Mouse (Mus musculus) ovary, postnatal 10 days (tissue): ENCODE measurements at regions not wholly inside any gene's neighbourhood (a gene's known extent, or its start where the extent isn't known, plus 50 kb on each side); places are given as distances from the start of the nearest gene placed in this dataset.

Experiments used
- DNase-seq: peaks from one replicate; pipeline ENCODE4 v3.0.0; 2022; ENCODE audit warnings: low spot score

DNA sequence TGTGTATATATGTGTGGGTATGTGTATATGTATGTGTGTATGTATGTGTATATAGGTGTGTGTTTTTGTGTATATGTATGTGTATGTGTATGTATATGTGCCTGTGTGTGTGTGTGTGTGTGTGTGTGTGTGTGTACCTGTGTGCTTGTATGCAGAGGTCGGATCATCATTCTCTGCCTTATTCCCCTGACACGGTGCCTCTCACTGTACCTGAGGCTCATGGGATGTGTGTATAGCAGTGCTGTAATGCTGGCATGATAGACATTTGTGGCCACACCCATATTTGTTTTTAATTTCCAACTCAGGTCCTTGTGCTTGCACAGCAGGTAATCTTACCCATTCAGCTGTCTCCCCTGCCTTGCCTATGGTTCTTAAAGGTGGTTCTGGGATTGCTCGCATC lies 402.1 kb upstream of the Tmpo start:
- no peak for DNase-seq

- DNase-seq, result no peak
Observed at GRCm38 (mm10) chr10:91580959-91581358, 399.8 kb upstream of the Tmpo start.

- no peak for DNase-seq
Observed at GRCm38 (mm10) chr10:91575323-91576064, 394.4 kb upstream of the Tmpo start.

DNA sequence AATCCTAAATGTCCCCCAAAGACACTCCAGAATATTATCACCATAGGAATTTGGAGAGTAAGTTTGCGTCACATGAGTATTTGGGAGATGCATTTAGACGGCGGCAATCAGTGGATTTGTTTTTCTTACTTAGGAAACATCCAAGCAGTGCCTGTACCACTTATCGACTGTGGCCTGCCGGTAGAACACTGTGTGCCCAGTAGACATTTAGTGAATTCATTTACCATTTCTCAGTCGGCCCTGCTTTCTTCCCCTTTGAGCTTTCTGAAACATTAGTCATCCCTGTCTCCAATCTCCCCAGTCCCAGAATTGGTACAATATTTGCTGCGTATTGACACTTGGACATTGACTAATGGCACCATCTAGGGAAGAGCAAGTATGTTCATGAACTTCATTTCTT lies 391.7 kb upstream of the Tmpo start:
- no peak for DNase-seq

DNA sequence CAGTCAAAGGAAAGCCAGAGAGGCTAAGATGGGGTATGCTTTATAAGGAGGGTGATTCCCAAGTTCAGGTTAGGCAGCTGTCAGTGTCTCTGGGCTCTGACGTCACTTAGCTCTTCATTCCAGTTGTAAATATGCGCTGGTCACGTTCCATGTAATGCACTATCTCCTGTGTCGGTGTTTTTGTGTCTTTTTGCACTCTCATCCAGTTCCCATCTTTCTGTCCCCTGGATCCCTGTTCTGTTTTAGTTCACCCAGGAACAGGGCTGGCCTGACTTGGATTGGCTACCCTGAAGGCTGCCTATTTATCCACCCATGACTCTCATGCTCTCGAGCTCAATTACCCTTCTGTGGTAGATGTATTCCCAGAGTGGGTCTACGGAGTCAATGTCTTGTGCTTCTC lies 387.9 kb upstream of the Tmpo start:
- no peak for DNase-seq

DNA sequence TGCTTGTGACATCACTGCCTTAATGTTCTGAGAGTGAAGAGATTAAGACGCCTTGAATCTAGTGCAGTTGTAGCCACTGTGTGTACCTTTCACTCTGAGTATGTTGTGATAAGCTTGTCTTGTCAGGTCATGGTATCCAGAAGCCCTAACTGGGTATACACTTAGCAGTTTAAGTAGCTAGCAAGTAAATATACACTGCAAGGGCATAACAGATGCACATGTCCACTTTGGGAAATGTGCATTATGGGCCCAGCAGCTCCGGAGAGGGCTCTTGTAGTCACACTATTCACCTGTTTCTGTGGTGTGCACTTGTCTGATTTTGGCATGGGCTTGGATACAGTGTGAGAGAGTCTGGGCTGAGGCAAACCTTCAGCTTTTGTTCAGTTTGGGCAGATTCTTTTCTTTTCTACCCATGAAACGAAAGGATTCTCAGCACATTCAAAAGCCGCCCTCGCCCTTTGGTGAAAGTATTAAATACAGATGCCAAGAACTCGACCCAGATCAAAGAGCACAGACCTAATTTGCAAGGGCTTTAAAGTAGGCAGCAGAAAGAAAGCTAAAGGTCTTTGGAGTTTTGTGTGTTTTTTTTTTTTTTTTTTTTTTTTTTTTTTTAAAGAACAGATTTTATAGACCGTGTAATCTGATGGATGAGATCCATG lies 385.1 kb upstream of the Tmpo start:
- no peak for DNase-seq

DNA sequence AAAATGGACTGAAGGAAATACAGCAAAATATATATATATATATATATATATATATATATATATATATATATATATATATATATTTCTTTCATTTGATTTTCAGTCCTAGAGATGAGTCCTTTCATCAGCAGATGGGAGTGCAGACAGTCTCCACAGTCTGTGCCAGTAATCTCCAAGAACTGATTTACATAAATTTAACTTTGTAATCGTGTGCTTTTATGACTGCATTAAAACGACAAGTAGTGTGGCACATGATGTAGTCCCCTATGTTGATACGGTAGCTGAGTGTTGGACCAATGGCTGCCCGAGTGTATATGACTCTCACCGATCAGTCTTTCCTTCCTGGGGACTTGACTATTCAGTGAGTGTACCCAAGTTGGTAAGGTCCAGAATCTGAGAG lies 378.2 kb upstream of the Tmpo start:
- DNase-seq, result no peak

DNA sequence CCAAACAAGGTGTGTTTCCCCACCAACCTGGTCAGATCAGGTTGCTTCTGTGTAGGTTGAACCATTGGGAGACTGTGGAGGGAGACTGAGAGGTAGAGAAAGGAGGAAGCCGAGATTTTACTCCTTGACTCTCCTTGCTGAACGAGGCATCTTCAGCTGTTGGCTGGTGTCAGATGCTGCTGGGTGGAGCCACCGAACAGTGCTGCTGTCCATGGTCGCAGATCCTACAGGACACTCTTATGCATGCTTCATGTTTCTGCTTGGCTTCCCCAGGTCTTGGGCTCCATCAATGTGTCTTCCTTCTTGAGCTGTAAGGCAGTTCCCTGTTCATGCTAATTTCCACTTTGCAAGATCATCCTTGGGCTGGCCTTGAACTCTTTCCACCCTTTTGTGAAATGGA lies 367.0 kb upstream of the Tmpo start:
- no peak for DNase-seq

GRCm38 (mm10) chr10:91546140-91546539 lies 365.0 kb upstream of the Tmpo start:
- DNase-seq, result no peak

DNA sequence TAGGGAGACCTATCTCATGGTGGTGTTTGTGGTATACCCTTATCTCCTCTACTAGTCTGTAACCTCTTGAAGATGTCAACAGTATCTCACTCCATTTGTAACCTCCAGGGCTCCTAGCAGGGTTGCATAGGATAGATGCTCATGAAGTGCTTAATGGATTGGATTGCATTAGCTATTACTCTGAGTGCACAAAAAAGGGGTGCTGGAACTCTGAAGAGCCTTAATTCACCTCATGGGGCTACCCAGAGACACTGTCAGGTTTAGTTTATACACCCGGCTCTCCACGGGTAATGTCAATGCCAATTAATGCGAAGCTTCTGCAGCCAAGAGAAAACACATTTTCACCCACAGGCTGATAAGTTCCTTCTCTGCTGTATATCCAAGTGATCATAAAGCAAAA lies 364.3 kb upstream of the Tmpo start:
- DNase-seq, result no peak

GRCm38 (mm10) chr10:91543167-91543918 lies 362.2 kb upstream of the Tmpo start:
- DNase-seq, result no peak

- no peak for DNase-seq
Observed at GRCm38 (mm10) chr10:91542201-91542604, 361.1 kb upstream of the Tmpo start.

- no peak for DNase-seq
Observed at GRCm38 (mm10) chr10:91537241-91537640, 356.1 kb upstream of the Tmpo start.

- no peak for DNase-seq
Observed at GRCm38 (mm10) chr10:91535392-91535791, 354.3 kb upstream of the Tmpo start.

DNA sequence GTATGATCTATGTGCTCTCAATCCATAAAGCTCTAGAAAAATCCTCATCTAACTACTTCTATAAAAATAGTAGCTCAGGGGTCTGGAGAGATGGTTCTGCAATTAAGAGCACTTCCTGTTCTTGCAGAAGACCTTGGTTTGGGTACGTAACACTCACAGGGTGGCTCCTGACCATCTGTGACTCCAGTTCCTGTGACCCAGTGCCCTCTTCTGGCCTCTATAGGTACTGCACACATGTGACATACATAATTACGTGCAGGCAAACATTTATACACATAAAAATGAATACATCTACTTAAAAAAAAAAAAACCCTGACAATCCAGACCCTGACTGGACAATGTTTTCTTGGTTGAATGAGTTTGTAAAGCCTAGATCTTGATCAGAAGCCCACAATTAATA lies 347.2 kb upstream of the Tmpo start:
- no peak for DNase-seq

GRCm38 (mm10) chr10:91521168-91521567 lies 340.1 kb upstream of the Tmpo start:
- DNase-seq, result no peak

DNA sequence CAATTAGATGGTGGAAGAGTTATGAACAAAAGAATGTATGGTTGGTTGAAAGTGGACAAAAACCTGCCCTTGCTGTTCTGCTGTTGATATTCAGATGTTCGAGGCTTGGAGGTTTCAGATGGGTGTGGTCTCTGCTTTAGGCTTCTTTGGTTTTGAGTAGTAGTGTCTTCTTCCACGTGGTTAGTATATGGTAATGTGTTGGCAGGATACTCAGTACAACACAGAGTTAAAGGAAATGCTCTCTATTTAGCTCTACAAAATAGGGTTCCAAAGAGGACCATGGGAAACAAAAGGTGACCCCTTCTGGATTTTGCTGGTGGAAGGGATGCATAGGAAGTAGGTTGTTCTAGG lies 333.9 kb upstream of the Tmpo start:
- DNase-seq, result no peak

- DNase-seq, result no peak
Observed at GRCm38 (mm10) chr10:91514163-91515020, 333.3 kb upstream of the Tmpo start.

GRCm38 (mm10) chr10:91507038-91507437 lies 325.9 kb upstream of the Tmpo start:
- no peak for DNase-seq

GRCm38 (mm10) chr10:91504891-91505290 lies 323.8 kb upstream of the Tmpo start:
- no peak for DNase-seq

DNA sequence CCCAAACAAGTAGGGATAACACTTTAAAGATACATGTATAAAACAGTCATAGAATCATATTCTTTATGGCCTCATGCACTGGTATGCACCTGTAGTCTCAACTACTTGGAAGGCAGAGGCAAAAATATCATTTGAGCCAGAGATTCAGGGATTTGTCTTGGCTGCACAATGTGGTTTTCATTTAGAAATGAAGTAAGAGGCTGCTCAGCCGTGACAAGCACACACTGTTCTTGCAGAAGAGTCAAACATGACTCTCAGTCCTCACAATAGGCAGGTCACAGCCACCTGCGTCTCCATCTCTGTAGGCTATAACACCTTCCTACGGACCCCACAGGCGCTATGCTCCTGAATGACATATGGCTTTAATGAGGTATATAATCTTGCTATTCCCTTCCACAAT lies 317.4 kb upstream of the Tmpo start:
- no peak for DNase-seq

DNA sequence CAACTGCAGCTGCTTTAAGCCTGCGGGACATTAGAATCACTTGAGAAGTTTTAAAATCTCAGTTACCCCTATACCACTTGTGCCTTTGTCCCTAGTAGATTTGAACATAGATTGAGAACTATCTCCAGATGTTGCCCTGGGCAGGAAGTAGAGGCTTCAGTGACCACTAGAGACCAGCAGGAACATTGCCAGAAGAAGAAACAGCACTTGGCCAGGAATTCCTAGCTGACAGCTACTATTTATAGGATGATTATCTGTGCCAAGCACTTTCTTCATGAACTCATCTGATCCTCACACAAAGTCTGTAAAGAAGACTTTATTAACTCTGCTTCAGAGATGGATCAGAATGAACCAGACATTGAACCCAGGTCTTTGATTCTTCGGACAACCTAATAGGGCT lies 283.6 kb upstream of the Tmpo start:
- no peak for DNase-seq
